Mouse (Mus musculus) G1E (cell line): ENCODE measurements at regions not wholly inside any gene's neighbourhood (a gene's known extent, or its start where the extent isn't known, plus 50 kb on each side); places are given as distances from the start of the nearest gene placed in this dataset.

Experiments
- CTCF ChIP-seq: IDR thresholded peaks from 2 replicates; pipeline ENCODE4 v1.5.1; 2012; ENCODE audit warnings: low read depth, low read length, inconsistent platforms, mixed read lengths
- POLR2AphosphoS5 ChIP-seq: IDR thresholded peaks from 2 replicates; pipeline ENCODE4 v1.6.1; 2012; ENCODE audit warnings: low read depth, low read length, inconsistent platforms; ENCODE audit not compliant: insufficient replicate concordance
- TAL1 ChIP-seq: conservative IDR thresholded peaks from 2 replicates; pipeline ENCODE4 v1.6.1; 2012; ENCODE audit warnings: low read depth, low read length, inconsistent platforms, mixed read lengths

DNA sequence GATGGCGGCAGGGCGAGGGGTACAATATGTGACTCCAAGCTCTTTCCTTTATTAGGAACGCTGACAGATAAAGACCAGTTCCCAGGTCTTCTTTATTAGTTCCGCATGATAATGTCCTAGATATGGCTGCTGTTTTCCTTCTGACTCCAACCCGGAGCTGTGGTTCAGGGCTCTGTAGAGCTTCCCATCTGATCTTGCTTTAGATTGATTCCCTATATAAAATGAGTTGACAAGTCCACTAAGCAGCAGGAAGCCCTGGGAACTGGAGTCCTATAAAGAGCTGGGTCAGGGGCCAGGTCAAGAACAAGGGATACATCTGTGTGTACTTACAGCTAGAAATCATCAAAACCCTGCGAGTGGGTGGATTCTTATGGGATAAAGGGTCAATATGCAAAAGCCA lies 347.5 kb downstream of the Adra2a start:
- TF ChIP-seq CTCF (no peak), POLR2AphosphoS5 (no peak), TAL1 (no peak)
